Mouse (Mus musculus): ENCODE measurements around the gene Egflam. TPM values are rescaled to one million over a fixed set of nuclear protein-coding genes. Genes with fewer than 3 reads are reported as not detected.

Egflam gene
- polyA plus RNA-seq, 1 experiment from 2014 or later = 24.8 TPM

DNA sequence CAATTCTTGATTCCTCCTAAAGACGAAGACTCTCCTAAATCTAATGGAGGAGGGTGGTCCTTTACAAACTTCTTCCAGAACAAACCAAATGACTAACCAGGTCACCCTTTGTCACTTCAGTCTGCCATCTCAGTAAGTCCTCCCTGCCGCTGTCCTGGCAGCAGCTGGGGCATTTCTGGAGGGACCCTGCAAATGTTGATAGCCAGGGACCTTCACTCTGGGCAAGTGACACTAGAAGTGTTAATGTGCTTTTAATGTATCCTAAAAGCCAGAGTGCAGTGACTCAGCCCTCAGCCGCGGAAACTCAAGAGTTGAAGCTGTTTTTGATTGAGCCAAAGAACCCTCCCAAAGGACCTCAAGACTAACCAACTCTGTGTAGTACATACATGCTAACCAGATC, 207.1 kb downstream of the Egflam start:
- H3K4me3 ChIP-seq (replicated peaks) = no peak overlapping the region
- no peaks in the 10 kb centered on the region for H3K9me3 ChIP-seq
- H3K27me3 ChIP-seq (replicated peaks) = no peaks in the 10 kb centered on the region
- no peak for ATAC-seq
- H3K36me3 ChIP-seq = peaks cover 7% of the 10 kb centered on the region
- H3K9ac ChIP-seq = no peak overlapping the region
- H3K27ac ChIP-seq = no peak overlapping the region
- 82% methylated on average over 4 of the region's 4 CpGs for WGBS
- no peaks in the 10 kb centered on the region for H3K4me1 ChIP-seq (replicated peaks)
- no peak overlapping the region for H3K4me2 ChIP-seq (replicated peaks)

DNA sequence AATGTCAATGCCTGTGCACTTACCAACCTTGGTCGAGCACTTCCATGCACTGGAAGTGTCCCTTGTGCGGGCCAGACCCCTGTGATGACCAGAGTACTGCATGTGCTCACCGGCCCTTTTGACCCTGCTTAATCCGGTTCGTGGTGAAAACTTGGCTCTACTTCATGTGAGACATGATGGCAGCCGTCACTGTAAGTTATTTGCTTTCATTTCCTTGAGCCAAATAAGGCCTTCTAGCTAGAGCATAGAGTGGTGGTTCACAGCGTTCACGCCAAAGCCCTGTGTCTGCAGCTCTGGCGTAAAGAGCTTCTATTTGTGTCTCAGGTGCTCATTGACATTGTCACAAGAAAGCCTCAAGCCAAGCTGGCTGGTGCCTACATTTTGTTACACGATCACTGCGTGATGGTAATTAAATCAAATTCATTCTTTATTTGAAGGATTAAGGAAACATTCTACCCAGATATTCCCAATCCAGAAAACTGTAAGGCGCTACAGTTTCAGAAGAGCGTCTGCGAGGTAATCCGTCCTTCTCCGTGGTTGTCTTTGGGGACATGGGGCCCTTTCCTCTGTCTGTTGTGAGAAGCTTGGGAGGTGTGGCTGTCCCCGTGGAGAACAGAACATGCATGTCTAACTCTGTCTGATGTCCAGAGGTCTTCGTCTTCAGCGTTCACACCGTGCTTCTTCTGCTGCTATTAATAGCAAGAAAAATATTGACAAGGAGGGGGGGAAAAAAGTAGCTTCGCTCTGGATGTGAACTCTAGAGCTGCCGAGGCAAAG, 208.3 kb downstream of the Egflam start:
- 82% methylated on average over 22 of the region's 22 CpGs for WGBS
- H3K9me3 ChIP-seq = no peaks in the 10 kb centered on the region
- ATAC-seq = no peak
- H3K36me3 ChIP-seq = peaks cover 12% of the 10 kb centered on the region
- H3K9ac ChIP-seq = no peak overlapping the region
- H3K4me3 ChIP-seq (replicated peaks) = no peak overlapping the region
- H3K27ac ChIP-seq = no peak overlapping the region
- no peaks in the 10 kb centered on the region for H3K27me3 ChIP-seq (replicated peaks)
- H3K4me1 ChIP-seq (replicated peaks) = no peaks in the 10 kb centered on the region
- H3K4me2 ChIP-seq (replicated peaks) = no peak overlapping the region

DNA sequence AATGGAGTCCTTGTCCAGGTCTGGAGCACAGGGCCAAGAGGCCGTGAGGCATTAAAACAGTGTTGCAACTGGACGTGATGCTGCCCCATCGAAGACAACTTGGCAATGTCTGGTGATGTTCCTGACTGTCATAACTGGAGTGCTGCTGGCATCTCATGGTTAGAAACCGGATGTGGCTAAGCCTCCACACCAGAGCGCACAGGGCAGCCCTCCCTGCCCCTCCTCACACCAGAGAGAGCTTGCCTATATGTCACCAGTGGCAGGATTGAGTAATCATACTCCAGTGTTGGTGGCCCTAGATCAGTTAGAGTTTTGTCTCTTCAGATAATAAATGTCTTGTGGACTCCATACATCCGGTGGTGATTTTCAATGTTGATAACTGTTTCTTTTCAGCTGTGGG, 210.5 kb downstream of the Egflam start:
- H3K27me3 ChIP-seq (replicated peaks) = no peaks in the 10 kb centered on the region
- H3K4me1 ChIP-seq (replicated peaks) = no peaks in the 10 kb centered on the region
- no peak overlapping the region for H3K27ac ChIP-seq
- H3K4me2 ChIP-seq (replicated peaks) = no peak overlapping the region
- no peak for ATAC-seq
- no peaks in the 10 kb centered on the region for H3K9me3 ChIP-seq
- WGBS = 88% methylated on average over 6 of the region's 6 CpGs
- peaks cover 12% of the 10 kb centered on the region for H3K36me3 ChIP-seq
- no peak overlapping the region for H3K4me3 ChIP-seq (replicated peaks)
- H3K9ac ChIP-seq = no peak overlapping the region

DNA sequence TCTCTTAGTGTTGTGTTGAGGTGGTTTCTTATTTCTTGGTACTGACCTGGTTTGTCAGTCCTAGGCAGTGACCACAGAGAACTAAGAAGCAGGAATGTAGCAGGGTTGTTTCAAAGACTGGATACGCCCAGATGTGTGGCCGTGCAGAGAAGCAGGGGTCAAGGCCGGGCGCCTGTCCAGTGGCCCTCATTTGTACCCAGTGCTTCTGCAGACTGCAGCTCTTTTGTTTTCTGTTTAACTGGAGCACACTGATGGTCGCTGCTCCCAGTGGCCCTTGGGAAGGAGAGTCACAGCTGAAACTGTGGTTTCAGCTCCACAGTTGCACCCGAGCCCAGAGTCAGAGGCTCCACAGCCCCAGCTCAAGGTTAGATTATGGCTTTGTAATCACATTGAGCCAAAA, 217.6 kb downstream of the Egflam start:
- no peak overlapping the region for H3K27ac ChIP-seq
- H3K36me3 ChIP-seq = peaks cover 6% of the 10 kb centered on the region; the same call in 1 of the 2 replicates
- H3K4me1 ChIP-seq (replicated peaks) = no peaks in the 10 kb centered on the region
- H3K27me3 ChIP-seq (replicated peaks) = no peaks in the 10 kb centered on the region
- no peaks in the 10 kb centered on the region for H3K9me3 ChIP-seq
- no peak overlapping the region for H3K4me3 ChIP-seq (replicated peaks)
- H3K9ac ChIP-seq = no peak overlapping the region
- ATAC-seq = no peak
- WGBS = 72% methylated on average over 6 of the region's 6 CpGs
- H3K4me2 ChIP-seq (replicated peaks) = no peak overlapping the region

DNA sequence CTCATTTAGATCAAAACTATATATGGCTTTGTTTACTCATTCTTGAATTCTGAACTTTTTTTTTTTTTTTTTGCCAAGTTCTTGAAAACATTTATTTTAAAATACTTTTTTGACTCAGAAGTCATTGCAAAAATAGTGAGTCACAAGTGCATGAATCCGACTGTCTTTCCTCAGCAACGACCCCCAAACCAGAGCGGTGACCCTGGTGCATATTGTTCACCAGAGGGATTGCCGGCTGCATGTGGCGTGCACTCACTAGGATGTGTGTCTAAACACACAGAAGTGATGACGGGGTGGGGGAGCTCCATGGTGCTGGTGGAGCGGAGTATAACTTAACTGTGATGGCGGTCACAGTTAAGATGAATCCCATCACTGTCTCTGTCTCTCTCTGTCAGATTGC, 224.4 kb downstream of the Egflam start:
- 89% methylated on average over 8 of the region's 8 CpGs for WGBS
- H3K4me3 ChIP-seq (replicated peaks) = no peak overlapping the region

DNA sequence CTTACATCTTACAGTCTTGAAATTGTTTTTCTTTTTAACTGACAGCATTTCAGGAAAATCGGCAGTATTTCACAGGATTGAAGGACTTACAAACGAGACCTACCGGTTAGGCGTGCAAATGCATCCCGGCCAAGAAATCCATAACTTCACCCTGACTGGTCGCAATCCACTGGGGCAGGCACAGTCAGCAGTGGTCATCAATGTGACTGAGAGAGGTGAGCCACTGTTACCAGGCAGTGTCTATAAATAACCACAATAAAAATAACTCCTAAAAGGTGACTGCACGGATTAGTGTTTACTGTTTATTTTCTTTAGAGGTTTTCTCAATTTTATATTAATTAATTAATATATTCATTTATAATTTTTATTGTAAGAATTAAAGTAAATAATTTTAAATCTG, 224.8 kb downstream of the Egflam start:
- no peak for ATAC-seq
- H3K27me3 ChIP-seq (replicated peaks) = no peaks in the 10 kb centered on the region
- H3K9me3 ChIP-seq = no peaks in the 10 kb centered on the region
- H3K9ac ChIP-seq = no peak overlapping the region
- H3K27ac ChIP-seq = no peak overlapping the region
- no peak overlapping the region for H3K4me2 ChIP-seq (replicated peaks)
- WGBS = 85% methylated on average over 7 of the region's 7 CpGs
- H3K4me3 ChIP-seq (replicated peaks) = no peak overlapping the region
- no peaks in the 10 kb centered on the region for H3K4me1 ChIP-seq (replicated peaks)
- 0 out of 2 replicates have a peak, but pooled peaks cover 3% of the 10 kb centered on the region for H3K36me3 ChIP-seq

More for the DNA sequence above, 224.4 kb downstream of the Egflam start:
- Histone ChIP-seq H3K27ac (no peak overlapping the region), H3K9me3 (no peaks in the 10 kb centered on the region), H3K27me3 (replicated peaks) (no peaks in the 10 kb centered on the region), H3K4me2 (replicated peaks) (no peak overlapping the region), H3K36me3 (0 out of 2 replicates have a peak, but pooled peaks cover 3% of the 10 kb centered on the region), H3K4me1 (replicated peaks) (no peaks in the 10 kb centered on the region), H3K9ac (no peak overlapping the region)
- ATAC-seq = no peak

DNA sequence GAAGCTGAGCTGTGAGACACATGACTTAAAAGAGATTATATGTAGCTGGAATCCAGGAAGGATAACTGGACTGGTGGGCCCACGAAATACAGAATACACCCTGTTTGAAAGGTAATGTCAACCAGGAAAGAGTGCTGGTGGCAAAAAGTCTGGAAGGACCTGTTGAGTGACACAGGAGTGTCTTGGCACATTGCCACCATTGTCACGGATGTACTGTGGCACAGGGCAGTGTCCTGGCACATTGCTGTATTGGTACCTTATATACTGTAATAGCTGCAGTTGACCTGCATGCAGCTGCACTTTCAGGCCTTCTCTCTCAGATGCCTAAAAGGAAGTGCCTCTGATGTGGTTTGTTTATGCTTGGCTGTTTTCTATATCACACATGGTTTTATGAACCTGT, 225.3 kb downstream of the Egflam start:
- H3K27ac ChIP-seq = no peak overlapping the region
- H3K36me3 ChIP-seq = no peaks in the 10 kb centered on the region
- H3K4me2 ChIP-seq (replicated peaks) = no peak overlapping the region
- no peak overlapping the region for H3K9ac ChIP-seq
- H3K4me1 ChIP-seq (replicated peaks) = 0 out of 2 replicates have a peak, but pooled peaks cover under 1% of the 10 kb centered on the region
- WGBS = 49% methylated on average over 2 of the region's 2 CpGs
- ATAC-seq = no peak
- no peaks in the 10 kb centered on the region for H3K9me3 ChIP-seq
- no peaks in the 10 kb centered on the region for H3K27me3 ChIP-seq (replicated peaks)
- H3K4me3 ChIP-seq (replicated peaks) = no peak overlapping the region

DNA sequence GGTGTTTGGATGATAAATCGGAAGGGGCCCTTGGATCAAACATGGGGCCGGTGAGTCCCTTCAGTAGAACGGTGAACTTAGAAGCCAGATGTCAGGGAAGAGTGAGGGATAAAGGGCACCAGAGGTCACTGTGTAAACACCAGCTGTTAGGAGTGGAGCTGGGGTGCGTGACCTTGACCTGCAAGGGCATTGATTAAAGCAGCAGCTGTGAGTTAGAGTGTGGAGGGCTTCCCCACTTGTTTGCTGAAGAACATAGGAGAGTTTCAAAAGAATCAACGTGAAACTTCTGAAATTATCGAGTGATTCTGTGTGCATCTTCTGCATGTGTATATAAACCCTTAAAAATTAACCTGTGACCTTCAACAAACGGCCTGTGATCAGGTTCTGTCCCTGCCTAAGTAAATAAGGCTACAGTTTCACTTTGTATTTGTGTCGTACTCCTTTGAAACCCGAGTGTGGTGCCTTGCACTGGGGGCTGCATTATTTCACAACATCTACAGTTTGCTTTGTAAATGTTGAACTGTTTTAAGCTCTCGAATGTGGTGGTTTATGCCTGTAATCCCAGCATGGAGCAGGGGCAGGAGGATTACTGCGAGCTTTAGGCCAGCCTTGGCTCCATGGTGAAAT, 230.2 kb downstream of the Egflam start:
- 50% methylated on average over 11 of the region's 11 CpGs for WGBS
- no peak overlapping the region for H3K9ac ChIP-seq
- ATAC-seq = peak; percentile 51
- H3K4me1 ChIP-seq (replicated peaks) = 0 out of 2 replicates have a peak, but pooled peaks cover 4% of the 10 kb centered on the region
- H3K27ac ChIP-seq = no peak overlapping the region
- H3K9me3 ChIP-seq = no peaks in the 10 kb centered on the region
- H3K36me3 ChIP-seq = peaks cover 5% of the 10 kb centered on the region; the same call in 1 of the 2 replicates
- H3K4me3 ChIP-seq (replicated peaks) = no peak overlapping the region
- H3K27me3 ChIP-seq (replicated peaks) = no peaks in the 10 kb centered on the region
- no peak overlapping the region for H3K4me2 ChIP-seq (replicated peaks)

DNA sequence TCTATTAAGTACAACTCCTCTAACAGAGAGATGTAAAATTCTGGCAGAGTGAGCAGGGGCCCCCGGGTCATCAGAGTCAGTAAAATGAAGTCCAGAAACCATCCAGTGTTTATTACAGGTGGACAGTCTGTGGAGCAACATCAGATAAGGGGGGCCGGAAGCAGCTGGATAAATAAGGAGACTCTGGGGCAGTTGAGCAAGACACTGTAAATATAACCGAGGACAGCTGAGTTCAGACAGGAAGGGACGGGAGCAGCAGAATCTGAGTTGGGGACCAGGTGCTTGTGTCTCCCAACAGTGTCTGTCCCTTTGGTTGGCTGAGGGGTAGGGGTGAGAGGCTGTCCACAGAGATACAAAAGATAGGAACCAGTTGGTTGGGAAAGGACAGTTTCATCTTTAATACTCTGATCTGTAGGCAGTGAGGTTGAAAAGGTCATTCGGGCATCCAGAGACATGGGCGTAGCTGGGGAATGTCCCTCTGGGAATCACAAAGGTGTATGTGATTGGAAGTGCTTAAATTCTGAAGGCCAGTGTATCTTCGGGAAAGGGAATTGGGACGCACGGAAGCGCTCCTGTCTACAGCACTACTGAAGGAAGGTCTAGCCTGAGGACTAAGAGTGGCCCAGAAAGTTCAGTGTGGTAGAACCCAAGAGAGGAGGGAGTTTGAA, 230.8 kb downstream of the Egflam start:
- ATAC-seq = peak; percentile 63
- H3K9ac ChIP-seq = no peak overlapping the region
- H3K27ac ChIP-seq = no peak overlapping the region
- H3K27me3 ChIP-seq (replicated peaks) = no peaks in the 10 kb centered on the region
- H3K9me3 ChIP-seq = no peaks in the 10 kb centered on the region
- H3K4me3 ChIP-seq (replicated peaks) = no peak overlapping the region
- peaks cover 5% of the 10 kb centered on the region; the same call in 1 of the 2 replicates for H3K36me3 ChIP-seq
- WGBS = 70% methylated on average over 10 of the region's 10 CpGs
- H3K4me2 ChIP-seq (replicated peaks) = no peak overlapping the region
- H3K4me1 ChIP-seq (replicated peaks) = 0 out of 2 replicates have a peak, but pooled peaks cover 4% of the 10 kb centered on the region

DNA sequence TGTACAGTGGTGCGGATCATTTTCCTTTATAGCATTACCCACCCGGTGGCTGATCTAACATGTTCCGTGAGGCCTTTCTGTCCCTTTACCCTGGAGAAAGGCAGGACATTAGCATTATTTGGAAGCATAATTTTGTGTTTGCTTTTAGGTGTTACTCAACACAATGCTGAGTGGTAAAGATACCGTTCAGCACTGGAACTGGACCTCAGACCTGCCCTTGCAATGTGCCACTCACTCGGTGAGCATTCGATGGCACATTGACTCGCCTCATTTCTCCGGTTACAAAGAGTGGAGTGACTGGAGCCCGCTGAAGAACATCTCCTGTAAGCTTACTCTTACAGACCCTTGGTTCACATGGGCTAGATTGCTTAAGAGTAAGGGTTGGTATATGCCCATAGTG, 231.5 kb downstream of the Egflam start:
- H3K36me3 ChIP-seq = peaks cover 5% of the 10 kb centered on the region; the same call in 1 of the 2 replicates
- H3K4me2 ChIP-seq (replicated peaks) = no peak overlapping the region
- H3K27me3 ChIP-seq (replicated peaks) = no peaks in the 10 kb centered on the region
- WGBS = 88% methylated on average over 9 of the region's 9 CpGs
- H3K27ac ChIP-seq = no peak overlapping the region
- no peak overlapping the region for H3K4me3 ChIP-seq (replicated peaks)
- ATAC-seq = no peak
- no peak overlapping the region for H3K9ac ChIP-seq
- H3K4me1 ChIP-seq (replicated peaks) = 0 out of 2 replicates have a peak, but pooled peaks cover 4% of the 10 kb centered on the region
- H3K9me3 ChIP-seq = no peaks in the 10 kb centered on the region

DNA sequence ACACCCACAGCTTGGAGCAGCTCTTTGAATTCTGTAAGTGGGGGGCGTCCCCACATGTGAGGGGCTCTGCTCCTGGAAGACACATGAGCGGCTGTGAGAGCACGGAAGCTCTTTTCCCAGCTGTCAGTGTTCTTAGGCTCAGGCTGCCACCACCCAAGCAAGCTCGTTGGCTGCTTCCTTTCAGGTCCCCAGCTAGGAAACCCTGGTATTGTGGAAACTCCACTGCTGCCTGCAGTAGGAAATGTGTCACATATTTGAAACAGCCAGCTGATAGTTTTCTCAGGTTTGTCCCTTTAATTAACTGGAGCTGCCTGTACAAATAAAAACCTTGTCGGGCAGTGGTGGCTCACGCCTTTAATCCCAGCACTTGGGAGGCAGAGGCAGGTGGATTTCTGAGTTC, 234.3 kb downstream of the Egflam start:
- ATAC-seq = no peak
- H3K9me3 ChIP-seq = no peaks in the 10 kb centered on the region
- no peak overlapping the region for H3K4me2 ChIP-seq (replicated peaks)
- H3K9ac ChIP-seq = no peak overlapping the region
- 76% methylated on average over 6 of the region's 6 CpGs for WGBS
- H3K36me3 ChIP-seq = peaks cover 5% of the 10 kb centered on the region; the same call in 1 of the 2 replicates
- H3K27ac ChIP-seq = no peak overlapping the region
- no peaks in the 10 kb centered on the region for H3K27me3 ChIP-seq (replicated peaks)
- no peak overlapping the region for H3K4me3 ChIP-seq (replicated peaks)
- 0 out of 2 replicates have a peak, but pooled peaks cover 4% of the 10 kb centered on the region for H3K4me1 ChIP-seq (replicated peaks)

DNA sequence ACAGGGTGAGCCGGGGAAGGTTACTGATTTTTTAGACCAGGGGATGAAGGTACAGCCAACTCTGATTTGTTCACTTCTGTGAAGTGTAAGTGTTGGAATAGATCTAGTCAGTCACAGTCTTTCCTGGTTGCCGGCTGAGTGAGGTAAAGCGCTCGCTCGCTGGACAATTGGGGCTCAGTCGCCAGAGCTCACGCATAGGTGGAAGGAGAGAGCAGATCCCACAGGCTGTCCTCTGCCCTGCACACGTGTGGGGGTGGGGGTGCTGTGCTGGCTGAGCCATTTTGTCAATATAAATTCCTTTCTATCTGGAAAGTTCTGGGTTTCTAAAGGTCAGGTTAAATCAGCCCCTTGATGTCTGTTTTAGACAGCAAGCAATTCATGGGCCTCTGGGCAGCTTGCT, 237.9 kb downstream of the Egflam start:
- Histone ChIP-seq H3K27ac (no peak overlapping the region), H3K9me3 (no peaks in the 10 kb centered on the region), H3K27me3 (replicated peaks) (no peaks in the 10 kb centered on the region), H3K4me2 (replicated peaks) (no peak overlapping the region), H3K9ac (no peak overlapping the region), H3K4me1 (replicated peaks) (no peaks in the 10 kb centered on the region), H3K36me3 (no peaks in the 10 kb centered on the region), H3K4me3 (replicated peaks) (no peak overlapping the region)
- no peak for ATAC-seq
- 79% methylated on average over 8 of the region's 8 CpGs for WGBS

Data from intestine, embryonic 15.5 days (tissue).